Mouse (Mus musculus) gastrocnemius, adult 2 months (tissue): ENCODE results near the gene Vps18. TPM values are rescaled to one million over a fixed set of nuclear protein-coding genes. Genes with fewer than 3 reads are reported as not detected.

Experiments
- DNase-seq: peaks from one replicate; pipeline ENCODE4 v3.0.0; 2022
- H3K27ac ChIP-seq: fragments of 200-600 bp; 2 replicates; pipeline ENCODE4 v1.8.1; 2022; ENCODE audit warnings: mild to moderate bottlenecking
- H3K4me3 ChIP-seq: fragments of 200-600 bp; 2 replicates; pipeline ENCODE4 v1.8.1; 2022; ENCODE audit warnings: mild to moderate bottlenecking, moderate library complexity
- CTCF ChIP-seq: fragments of 200-600 bp; IDR thresholded peaks from 2 replicates; pipeline ENCODE4 v1.8.1; 2022; ENCODE audit warnings: antibody characterized with exemption, mild to moderate bottlenecking, moderate library complexity
- intact Hi-C: fragments of 180-260 bp; cut with DNase I; formaldehyde crosslinking; loops from one replicate; pipeline ENCODE4 v1.15.1; 2025
- long read RNA-seq, 2 experiments: library from polyadenylated mRNA; stranded (forward); transcript quantifications; one replicate each; pipeline ENCODE4 v2.0.0; 2021
- total RNA-seq, 2 experiments: library from RNA; stranded (reverse); gene quantifications; 2 replicates each; pipeline ENCODE4 v1.2.3; 2021

The Vps18 gene
- total RNA-seq: 10 to 100 TPM; 10.9 to 11.7 TPM
- long read RNA-seq, experiment 1, full-length matches to known transcripts: 22 of 24 reads
- long read RNA-seq, experiment 1, partial matches to known transcripts: 1 of 24 reads
- long read RNA-seq, experiment 1, other reads (novel, unspliced or antisense): 1 of 24 reads
- long read RNA-seq, experiment 2, full-length matches to known transcripts: 13 of 18 reads
- long read RNA-seq, experiment 2, partial matches to known transcripts: 5 of 18 reads
- long read RNA-seq, experiment 2, other reads (novel, unspliced or antisense): 0 of 18 reads

GRCm38 (mm10) chr2:119288270-119288882, at the start of gene Vps18:
TSS of gene Vps18 (plus strand) at chr2:119288740.
- H3K27ac ChIP-seq: peak within 1 kb of the TSS; percentile 93
- intact Hi-C loops: loop anchor here (1.0 to 10.0 kb wide), 2 partner anchors 37 to 254 kb away; partner anchors contain the start of gene Rpusd2
- TF ChIP-seq CTCF: no peak
- H3K4me3 ChIP-seq: peak within 1 kb of the TSS; percentile 94
- DNase-seq: peak; percentile 98

DNA sequence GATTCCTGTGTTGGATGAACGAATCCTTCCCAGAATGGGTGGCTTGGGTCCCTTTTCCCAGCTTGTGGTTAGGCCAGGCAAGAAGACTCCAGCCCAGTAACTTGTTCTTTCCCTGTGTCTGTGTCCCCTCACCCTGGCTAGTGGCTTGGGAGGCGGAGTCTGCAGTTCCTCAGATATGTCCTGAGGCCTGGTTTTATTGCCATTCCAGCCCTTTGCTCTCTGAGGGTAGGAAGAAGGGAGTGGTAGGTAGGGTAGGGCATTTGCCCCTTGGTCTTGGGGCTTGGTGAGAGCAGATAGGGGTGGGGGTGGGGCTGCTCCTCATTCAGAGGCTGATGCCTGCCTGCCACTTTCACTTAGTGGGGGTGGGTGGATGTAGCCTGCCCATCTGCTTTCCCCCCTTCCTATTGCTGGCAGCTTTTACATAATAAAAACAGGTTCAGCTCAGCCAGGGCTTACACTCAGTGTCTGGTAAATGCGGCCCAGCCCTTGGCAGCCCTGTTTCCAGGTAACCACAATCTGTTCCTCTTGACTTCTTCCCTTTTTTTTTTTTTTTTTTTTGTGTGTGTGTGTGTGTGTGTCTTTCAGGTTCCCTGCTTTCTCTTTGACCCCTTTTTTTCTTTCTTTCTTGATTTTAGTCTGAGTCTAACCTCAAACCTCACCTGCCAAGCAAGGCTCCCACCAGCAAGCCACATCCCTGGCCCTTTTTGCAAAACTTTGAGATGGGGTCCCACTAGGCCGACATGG, 48.3 kb upstream of the Vps18 start:
- DNase-seq: no peak
- TF ChIP-seq CTCF: no peak
- intact Hi-C loops: no loop called here

DNA sequence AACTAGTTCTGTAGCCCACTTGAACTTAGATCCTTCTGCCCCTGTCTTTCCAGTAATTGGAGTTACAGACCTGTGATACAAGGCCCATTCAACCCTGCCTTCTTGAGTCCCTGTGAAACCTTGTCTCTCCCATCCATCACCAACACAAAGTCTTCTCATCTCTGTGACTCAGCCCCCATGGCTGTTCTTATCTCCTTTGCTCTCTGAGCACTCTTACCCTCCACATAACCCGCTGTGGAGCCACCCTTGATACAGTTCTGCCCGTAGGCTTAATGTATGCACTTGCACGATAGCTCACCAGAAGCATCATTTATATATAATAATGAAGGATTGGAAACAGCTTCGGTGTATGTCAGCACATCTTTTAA, 47.7 kb upstream of the Vps18 start:
- no peak for DNase-seq
- intact Hi-C loops: no loop called here
- Histone ChIP-seq H3K27ac (no peak overlapping the region), H3K4me3 (no peak overlapping the region)
- TF ChIP-seq CTCF: no peak

More for the DNA sequence above, 48.3 kb upstream of the Vps18 start:
- Histone ChIP-seq H3K27ac (no peak overlapping the region), H3K4me3 (no peak overlapping the region)

DNA sequence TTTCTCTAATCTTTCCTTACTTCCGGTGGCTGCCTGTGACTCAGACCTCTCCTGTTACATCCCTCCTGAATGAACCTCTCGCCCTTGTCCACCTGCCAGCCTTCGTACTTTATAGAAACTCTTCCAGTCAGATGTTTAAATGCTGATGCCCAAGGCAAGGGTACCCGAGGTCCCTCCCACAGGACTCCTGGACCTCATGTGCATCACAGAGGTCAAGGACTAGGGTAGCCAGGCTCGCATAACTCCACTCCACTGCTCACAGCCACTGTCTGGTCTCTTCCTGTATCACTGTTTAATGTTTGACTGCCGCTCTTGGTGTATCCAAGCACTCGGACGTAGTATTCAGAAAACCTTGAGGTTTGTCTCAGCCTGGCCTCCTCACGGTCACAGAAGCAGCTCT, 46.0 kb upstream of the Vps18 start:
- no peak overlapping the region for H3K4me3 ChIP-seq
- intact Hi-C loops: no loop called here
- TF ChIP-seq CTCF: no peak
- DNase-seq: no peak
- no peak overlapping the region for H3K27ac ChIP-seq

GRCm38 (mm10) chr2:119245246-119245645, 43.3 kb upstream of the Vps18 start:
- intact Hi-C loops: no loop called here
- no peak overlapping the region for H3K4me3 ChIP-seq
- no peak overlapping the region for H3K27ac ChIP-seq
- no peak for TF ChIP-seq CTCF
- DNase-seq: no peak

- Histone ChIP-seq H3K27ac (no peak overlapping the region), H3K4me3 (no peak overlapping the region)
- TF ChIP-seq CTCF: no peak
- intact Hi-C loops: no loop called here
- DNase-seq: no peak
Observed at GRCm38 (mm10) chr2:119247904-119248303, 40.6 kb upstream of the Vps18 start.

- intact Hi-C loops: loop anchor here (5.0 kb wide), 1 partner anchor 183 kb away; no protein-coding TSS in a partner anchor
- no peak for TF ChIP-seq CTCF
- DNase-seq: no peak
- no peak overlapping the region for H3K27ac ChIP-seq
- no peak overlapping the region for H3K4me3 ChIP-seq
Observed at GRCm38 (mm10) chr2:119249592-119250061, 38.9 kb upstream of the Vps18 start.

DNA sequence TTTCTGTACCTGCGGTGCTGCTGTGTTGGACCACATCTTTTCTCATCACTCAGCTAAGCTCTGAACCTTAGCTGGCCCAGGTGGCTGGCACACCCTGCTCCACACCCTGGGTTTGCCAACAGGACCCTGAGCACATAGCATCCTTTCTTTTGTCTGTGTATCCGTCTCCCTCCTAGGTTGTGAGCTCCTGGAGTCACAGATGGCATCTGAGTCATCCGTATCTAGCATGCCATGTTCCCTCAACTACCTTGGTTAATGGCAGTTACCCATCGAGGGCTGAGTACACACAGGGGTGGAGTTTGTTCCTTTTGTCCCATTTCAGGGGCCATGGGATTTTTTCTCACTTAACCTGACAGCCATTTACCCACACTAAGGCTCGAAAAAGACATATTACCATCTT, 38.2 kb upstream of the Vps18 start:
- TF ChIP-seq CTCF: no peak
- no peak for DNase-seq
- intact Hi-C loops: loop anchor here (5.0 kb wide), 1 partner anchor 182 kb away; no protein-coding TSS in a partner anchor
- Histone ChIP-seq H3K27ac (no peak overlapping the region), H3K4me3 (no peak overlapping the region)

- peak; percentile 89 for DNase-seq
- peak overlapping the region; percentile 25; the same call in 1 of the 2 replicates for H3K27ac ChIP-seq
- peak; percentile 94 for TF ChIP-seq CTCF
- peak overlapping the region; percentile 53 for H3K4me3 ChIP-seq
- intact Hi-C loops: loop anchor here (1.0 to 5.0 kb wide), 2 partner anchors 37 to 181 kb away; partner anchors contain the start of gene Vps18
Observed at GRCm38 (mm10) chr2:119250826-119251478, 37.6 kb upstream of the Vps18 start.

DNA sequence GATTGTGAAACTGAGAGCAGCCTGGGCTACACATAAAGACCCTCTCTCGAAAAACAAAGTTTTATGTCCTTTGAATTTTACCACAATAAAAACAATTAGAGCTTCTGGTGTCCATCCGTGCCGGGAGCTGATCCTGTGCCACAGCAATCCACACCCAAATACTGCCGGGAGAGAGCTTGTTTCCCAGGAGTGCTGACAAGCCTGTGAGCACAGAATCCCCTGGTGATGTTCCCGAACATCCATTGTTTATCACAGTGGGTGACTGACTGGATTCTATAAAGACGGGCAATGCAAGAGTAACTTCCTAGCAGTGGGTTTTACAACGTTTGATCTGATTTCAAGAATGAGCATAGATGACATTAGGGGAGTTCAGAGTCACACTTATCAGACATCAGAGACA, 33.6 kb upstream of the Vps18 start:
- H3K4me3 ChIP-seq: no peak overlapping the region
- intact Hi-C loops: loop anchor here (5.0 kb wide), 1 partner anchor 177 kb away; no protein-coding TSS in a partner anchor
- DNase-seq: no peak
- H3K27ac ChIP-seq: no peak overlapping the region
- no peak for TF ChIP-seq CTCF

DNA sequence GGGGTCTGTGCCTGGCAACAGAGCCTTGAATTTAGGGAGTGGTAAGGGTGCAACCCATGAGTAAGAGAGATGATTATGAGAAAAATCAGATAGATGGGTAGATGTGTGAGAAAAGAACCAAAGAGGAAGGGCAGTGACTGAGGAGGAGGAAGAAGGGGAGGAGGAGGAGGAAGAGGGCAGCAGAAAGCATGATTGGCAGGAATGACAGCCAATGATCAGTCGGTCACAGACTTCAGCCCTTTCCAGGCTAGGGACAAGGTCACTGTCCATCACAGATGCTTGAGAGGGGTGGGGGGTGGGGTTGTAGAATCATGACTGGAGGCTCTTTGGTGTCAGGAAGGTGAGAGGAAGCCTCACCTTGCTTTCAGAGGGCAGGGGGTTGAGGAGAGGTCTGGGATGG, 28.0 kb upstream of the Vps18 start:
- no peak for TF ChIP-seq CTCF
- H3K27ac ChIP-seq: no peak overlapping the region
- intact Hi-C loops: no loop called here
- DNase-seq: no peak
- H3K4me3 ChIP-seq: no peak overlapping the region

DNA sequence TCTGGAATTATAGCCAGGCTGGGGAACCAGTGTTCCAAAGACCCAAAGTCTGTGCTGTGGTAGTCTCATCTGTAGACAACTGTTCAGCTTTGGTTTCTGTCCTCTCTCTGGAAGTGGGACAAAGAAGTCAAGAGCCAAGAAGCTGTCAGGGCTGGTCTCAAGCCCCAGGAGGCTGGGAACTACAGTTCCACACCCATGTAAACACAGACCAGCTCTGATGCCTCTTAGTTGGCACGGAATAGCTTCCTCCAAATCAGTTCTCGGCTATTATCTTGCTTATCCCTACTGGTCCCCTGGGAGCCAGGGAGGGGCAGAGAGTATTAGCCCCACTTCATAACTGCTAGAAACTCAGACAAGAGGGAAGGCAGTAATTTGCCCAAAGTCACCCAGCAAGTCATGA, 27.2 kb upstream of the Vps18 start:
- H3K4me3 ChIP-seq: no peak overlapping the region
- no peak overlapping the region for H3K27ac ChIP-seq
- DNase-seq: no peak
- intact Hi-C loops: no loop called here
- no peak for TF ChIP-seq CTCF
